Comparison of ENCODE assay signal across 19 mouse cellular contexts in the genomic region with DNA sequence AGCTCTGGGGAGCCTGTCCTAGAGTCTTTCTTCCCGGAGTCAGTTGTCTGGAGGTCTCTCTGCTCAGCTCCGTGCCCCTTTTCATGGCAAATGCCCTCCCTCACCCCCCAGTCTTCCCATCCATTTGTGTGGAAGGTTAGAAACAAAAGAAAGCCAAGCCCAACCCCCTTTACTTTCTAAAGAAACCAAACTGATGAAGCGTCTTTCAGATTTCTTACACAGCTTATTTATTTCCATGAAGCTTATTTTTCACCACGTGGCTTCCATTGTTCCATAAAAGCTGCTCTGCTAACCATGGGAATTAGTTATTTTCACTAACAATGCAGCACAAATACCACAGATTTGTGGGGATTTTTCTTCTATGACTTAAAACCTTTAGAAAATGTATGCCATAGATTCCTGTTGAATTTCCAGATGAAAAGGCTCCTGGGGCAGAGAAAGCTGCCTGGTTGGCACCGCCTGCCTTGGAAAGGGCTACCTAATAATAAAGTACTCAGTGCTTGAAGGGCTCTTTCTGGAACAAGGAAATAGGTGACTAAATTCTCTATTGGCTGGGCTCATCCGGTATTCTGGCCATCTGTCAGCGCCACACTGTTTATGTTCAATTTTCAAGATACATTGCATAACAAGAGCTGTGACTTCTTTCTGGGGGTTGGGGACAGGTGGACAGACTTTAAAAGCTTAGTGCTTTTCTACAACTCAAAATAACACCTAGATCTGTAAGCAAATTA.
DNase-seq lines count a peak whose midpoint lies in the region; ATAC-seq and TF ChIP-seq lines count a peak whose summit lies in the region.
"Had no signal": no experiment of that assay in that cellular context is flagged by ENCODE, and none has a peak within 500 bp of the region (broad histone marks: within the 10 kb centered on the region; RNA-seq: fewer than 3 reads in every experiment).

No protein-coding gene starts in this region.

- TF ChIP-seq CTCF in hindbrain, postnatal 0 days (IDR thresholded peaks at IDR 0.05; ENCODE audit: low read depth) = no peak

- no peaks in the 10 kb centered on the region for H3K27me3 ChIP-seq in hindbrain, embryonic 10.5 days (ENCODE audit: insufficient read depth, poor library complexity, severe bottlenecking)
- no peaks in the 10 kb centered on the region for H3K27me3 ChIP-seq in hindbrain, postnatal 0 days (ENCODE audit: insufficient read depth, low read length)
- H3K27me3 ChIP-seq in forebrain, embryonic 12.5 days = no peaks in the 10 kb centered on the region
- H3K27me3 ChIP-seq: heart, embryonic 12.5 days; liver, embryonic 13.5 days; neural tube, embryonic 12.5 days had no signal

- H3K4me1 ChIP-seq in hindbrain, embryonic 10.5 days (replicated peaks) = peaks cover 9% of the 10 kb centered on the region
- 0 out of 2 replicates have a peak, but pooled peaks cover 3% of the 10 kb centered on the region for H3K4me1 ChIP-seq in hindbrain, postnatal 0 days (ENCODE audit: insufficient read depth, low read length)
- peaks cover 9% of the 10 kb centered on the region; the same call in 1 of the 2 replicates for H3K4me1 ChIP-seq in forebrain, embryonic 12.5 days
- H3K4me1 ChIP-seq: heart, embryonic 12.5 days; liver, embryonic 13.5 days; neural tube, embryonic 12.5 days had no signal

- H3K9ac ChIP-seq in hindbrain, postnatal 0 days (replicated peaks; ENCODE audit: low read length) = no peak overlapping the region
- no peak overlapping the region for H3K9ac ChIP-seq in forebrain, embryonic 12.5 days
- H3K9ac ChIP-seq: heart, embryonic 12.5 days; liver, embryonic 13.5 days; neural tube, embryonic 12.5 days had no signal

- H3K4me2 ChIP-seq in hindbrain, postnatal 0 days (ENCODE audit: low read depth, low read length) = no peak overlapping the region
- no peak overlapping the region for H3K4me2 ChIP-seq in forebrain, embryonic 12.5 days
- H3K4me2 ChIP-seq: heart, embryonic 12.5 days; liver, embryonic 13.5 days; neural tube, embryonic 12.5 days had no signal

- no peaks in the 10 kb centered on the region for H3K36me3 ChIP-seq in hindbrain, embryonic 10.5 days
- H3K36me3 ChIP-seq in hindbrain, postnatal 0 days (ENCODE audit: insufficient read depth, low read length) = no peaks in the 10 kb centered on the region
- no peaks in the 10 kb centered on the region for H3K36me3 ChIP-seq in forebrain, embryonic 12.5 days (replicated peaks)
- H3K36me3 ChIP-seq: heart, embryonic 12.5 days; liver, embryonic 13.5 days; neural tube, embryonic 12.5 days had no signal

- no peak for DNase-seq in hindbrain, embryonic 10.5 days (ENCODE audit: low spot score)
- no peak for DNase-seq in hindbrain, postnatal 0 days (ENCODE audit: low spot score)
- peak; percentile 65 for DNase-seq in A20 (ENCODE audit: low read depth, low spot score)
- peak; percentile 57 for DNase-seq in cerebellum, adult 8-10 months
- DNase-seq in thymus, postnatal 10 days (ENCODE audit: low spot score in 2 of 2) = no peak
- DNase-seq in retina, postnatal 1 day = no peak
- DNase-seq in spleen, adult 18-20 months = no peak
- DNase-seq: adrenal gland, adult 2 months; B cell, adult 2 months; gastrocnemius, postnatal 25 days; kidney, adult 18-20 months; kidney, postnatal 36 days; layer of hippocampus, postnatal 36 days; left cerebral cortex, postnatal 4 days; liver, embryonic 13.5 days; thymus, postnatal 25 days had no signal

- H3K9me3 ChIP-seq in hindbrain, embryonic 10.5 days = no peaks in the 10 kb centered on the region
- H3K9me3 ChIP-seq in hindbrain, postnatal 0 days (ENCODE audit: low read length) = no peaks in the 10 kb centered on the region
- no peaks in the 10 kb centered on the region for H3K9me3 ChIP-seq in forebrain, embryonic 12.5 days
- H3K9me3 ChIP-seq: heart, embryonic 12.5 days; liver, embryonic 13.5 days; neural tube, embryonic 12.5 days had no signal

- H3K27ac ChIP-seq in hindbrain, embryonic 10.5 days = peak overlapping the region; percentile 53
- H3K27ac ChIP-seq in hindbrain, postnatal 0 days = no peak overlapping the region
- 0 out of 2 replicates have a peak overlapping the region, but pooled peaks have one; percentile 31 for H3K27ac ChIP-seq in forebrain, embryonic 12.5 days
- H3K27ac ChIP-seq: liver, embryonic 13.5 days; neural tube, embryonic 12.5 days had no signal

- WGBS in hindbrain, embryonic 10.5 days = 37% methylated on average over 7 of the region's 7 CpGs
- WGBS in hindbrain, postnatal 0 days = 19% methylated on average over 7 of the region's 7 CpGs
- WGBS in forebrain, embryonic 12.5 days = 22% methylated on average over 7 of the region's 7 CpGs

- no peak for ATAC-seq in hindbrain, postnatal 0 days
- no peak for ATAC-seq in forebrain, embryonic 12.5 days (ENCODE audit: low FRiP score)

- no peak overlapping the region for H3K4me3 ChIP-seq in hindbrain, embryonic 10.5 days
- no peak overlapping the region for H3K4me3 ChIP-seq in hindbrain, postnatal 0 days (ENCODE audit: low read length)
- no peak overlapping the region for H3K4me3 ChIP-seq in forebrain, embryonic 12.5 days (replicated peaks)
- H3K4me3 ChIP-seq: heart, embryonic 12.5 days; liver, embryonic 13.5 days; neural tube, embryonic 12.5 days had no signal

Comparison
In these comparisons a context has a peak if more than half of its experiments do, and no peak if none do; other contexts are left out.
1. DNase-seq: peak in A20 (single experiment) and cerebellum, adult 8-10 months (single experiment); none in hindbrain, embryonic 10.5 days (single experiment), hindbrain, postnatal 0 days (single experiment), thymus, postnatal 10 days (0 of 2), retina, postnatal 1 day (single experiment) and spleen, adult 18-20 months (0 of 2).